ENCODE assay signal across 23 mouse cellular contexts in the genomic region with DNA sequence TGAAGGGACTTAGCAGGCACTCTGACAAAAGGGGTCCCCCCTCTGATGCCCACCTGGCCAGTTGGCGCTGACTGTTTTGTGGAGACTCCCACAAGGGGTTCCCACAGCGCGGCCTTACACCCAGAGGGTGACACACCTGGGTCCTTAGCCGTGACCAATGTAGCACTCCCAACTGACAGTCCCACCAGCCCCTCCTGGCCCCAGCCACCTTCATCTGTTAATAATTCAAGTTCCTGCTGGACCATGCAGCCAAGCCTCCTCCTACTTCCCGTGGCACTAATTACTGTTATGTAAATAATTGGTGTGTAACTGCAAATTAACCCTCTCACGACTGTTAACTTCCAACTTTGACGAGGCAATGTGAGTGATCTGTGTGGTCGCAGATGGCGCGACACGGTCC. TPM values are rescaled to one million over a fixed set of nuclear protein-coding genes. Genes with fewer than 3 reads are reported as not detected.
A peak's percentile ranks its signal among the peaks of the same experiment; 100 is the strongest.
DNase-seq lines count a peak whose midpoint lies in the region; ATAC-seq lines count a peak whose summit lies in the region.
"Had no signal": no experiment of that assay in that cellular context is flagged by ENCODE, and none has a peak within 500 bp of the region (broad histone marks: within the 10 kb centered on the region; RNA-seq: fewer than 3 reads in every experiment).

No protein-coding gene starts in this region.

- no peaks in the 10 kb centered on the region for H3K4me1 ChIP-seq in forebrain, embryonic 11.5 days (replicated peaks; ENCODE audit: control insufficient read depth, insufficient read depth, low read length)
- no peaks in the 10 kb centered on the region; the same call in 1 of the 2 replicates for H3K4me1 ChIP-seq in forebrain, embryonic 12.5 days
- H3K4me1 ChIP-seq in kidney, embryonic 16.5 days (ENCODE audit: insufficient read depth, low read length): no peaks in the 10 kb centered on the region
- H3K4me1 ChIP-seq in kidney, embryonic 14.5 days (ENCODE audit: control insufficient read depth, insufficient read depth, low read length): no peaks in the 10 kb centered on the region
- H3K4me1 ChIP-seq: forebrain, embryonic 15.5 days; hindbrain, embryonic 12.5 days; hindbrain, embryonic 15.5 days had no signal

- H3K9ac ChIP-seq in forebrain, embryonic 11.5 days (ENCODE audit: low read length): no peak overlapping the region
- no peak overlapping the region for H3K9ac ChIP-seq in forebrain, embryonic 12.5 days
- no peak overlapping the region for H3K9ac ChIP-seq in kidney, embryonic 16.5 days (replicated peaks; ENCODE audit: low read length)
- no peak overlapping the region for H3K9ac ChIP-seq in kidney, embryonic 14.5 days (ENCODE audit: low read depth, low read length)
- H3K9ac ChIP-seq: forebrain, embryonic 15.5 days; hindbrain, embryonic 12.5 days; hindbrain, embryonic 15.5 days had no signal

- H3K36me3 ChIP-seq in forebrain, embryonic 11.5 days (ENCODE audit: control insufficient read depth, insufficient read depth, low read length): no peaks in the 10 kb centered on the region
- H3K36me3 ChIP-seq in forebrain, embryonic 12.5 days (replicated peaks): no peaks in the 10 kb centered on the region
- no peaks in the 10 kb centered on the region for H3K36me3 ChIP-seq in kidney, embryonic 16.5 days (ENCODE audit: insufficient read depth, low read length)
- no peaks in the 10 kb centered on the region for H3K36me3 ChIP-seq in kidney, embryonic 14.5 days (ENCODE audit: control insufficient read depth, insufficient read depth, low read length)
- H3K36me3 ChIP-seq: forebrain, embryonic 10.5 days; forebrain, embryonic 15.5 days; hindbrain, embryonic 12.5 days; hindbrain, embryonic 15.5 days had no signal

- no peak overlapping the region for H3K4me3 ChIP-seq in forebrain, embryonic 11.5 days (ENCODE audit: low read depth, low read length)
- no peak overlapping the region for H3K4me3 ChIP-seq in forebrain, embryonic 12.5 days (replicated peaks)
- no peak overlapping the region for H3K4me3 ChIP-seq in kidney, embryonic 16.5 days (ENCODE audit: low read length)
- H3K4me3 ChIP-seq in kidney, embryonic 14.5 days (ENCODE audit: low read length): no peak overlapping the region
- H3K4me3 ChIP-seq: forebrain, embryonic 10.5 days; forebrain, embryonic 15.5 days; heart, adult 2 months; hindbrain, embryonic 12.5 days; hindbrain, embryonic 15.5 days had no signal

- intact Hi-C loops in left cerebral cortex, postnatal 4 days (cut with DNase I): no loop called here

- H3K27ac ChIP-seq in forebrain, embryonic 11.5 days (ENCODE audit: low read depth, low read length): no peak overlapping the region
- H3K27ac ChIP-seq in forebrain, embryonic 12.5 days: no peak overlapping the region
- H3K27ac ChIP-seq in kidney, embryonic 16.5 days (ENCODE audit: low read length): no peak overlapping the region
- no peak overlapping the region for H3K27ac ChIP-seq in kidney, embryonic 14.5 days (ENCODE audit: low read depth, low read length)
- H3K27ac ChIP-seq: forebrain, embryonic 10.5 days; forebrain, embryonic 15.5 days; heart, adult 2 months; hindbrain, embryonic 12.5 days; hindbrain, embryonic 15.5 days had no signal

- no peak overlapping the region for H3K4me2 ChIP-seq in forebrain, embryonic 11.5 days (ENCODE audit: low read depth, low read length, severe bottlenecking)
- H3K4me2 ChIP-seq in forebrain, embryonic 12.5 days: no peak overlapping the region
- no peak overlapping the region for H3K4me2 ChIP-seq in kidney, embryonic 16.5 days (replicated peaks; ENCODE audit: low read depth, low read length)
- no peak overlapping the region for H3K4me2 ChIP-seq in kidney, embryonic 14.5 days (replicated peaks; ENCODE audit: low read depth, low read length)
- H3K4me2 ChIP-seq: forebrain, embryonic 15.5 days; heart, embryonic 11.5 days; hindbrain, embryonic 12.5 days; hindbrain, embryonic 15.5 days had no signal

- WGBS in forebrain, embryonic 11.5 days: 81% methylated on average over 11 of the region's 11 CpGs
- WGBS in forebrain, embryonic 12.5 days: 85% methylated on average over 11 of the region's 11 CpGs
- 57% methylated on average over 11 of the region's 11 CpGs for WGBS in kidney, embryonic 16.5 days
- 61% methylated on average over 11 of the region's 11 CpGs for WGBS in kidney, embryonic 14.5 days

- H3K27me3 ChIP-seq in forebrain, embryonic 11.5 days (ENCODE audit: control insufficient read depth, insufficient read depth, low read length): no peaks in the 10 kb centered on the region
- H3K27me3 ChIP-seq in forebrain, embryonic 12.5 days: no peaks in the 10 kb centered on the region
- no peaks in the 10 kb centered on the region for H3K27me3 ChIP-seq in kidney, embryonic 16.5 days (ENCODE audit: insufficient read depth, low read length)
- H3K27me3 ChIP-seq in kidney, embryonic 14.5 days (ENCODE audit: control insufficient read depth, insufficient read depth, low read length): no peaks in the 10 kb centered on the region
- H3K27me3 ChIP-seq: forebrain, embryonic 15.5 days; hindbrain, embryonic 12.5 days; hindbrain, embryonic 15.5 days had no signal

- ATAC-seq in forebrain, embryonic 11.5 days (replicated peaks; ENCODE audit: low FRiP score): no peak
- ATAC-seq in forebrain, embryonic 12.5 days (ENCODE audit: low FRiP score): no peak
- peak; percentile 74; the same call in 1 of the 2 replicates for ATAC-seq in kidney, embryonic 16.5 days (ENCODE audit: low FRiP score, low TSS enrichment)
- no peak for ATAC-seq in kidney, embryonic 14.5 days (ENCODE audit: low FRiP score, low TSS enrichment)
- ATAC-seq: activated CD4-positive, CD25-positive, alpha-beta regulatory T cell, adult 4 months; forebrain, embryonic 15.5 days had no signal

- peak; percentile 49 for DNase-seq in forebrain, embryonic 11.5 days (ENCODE audit: low spot score)
- DNase-seq in left cerebral cortex, postnatal 4 days: peak; percentile 10
- no peak for DNase-seq in left cerebral cortex, adult 18-20 months (ENCODE audit: low spot score in 2 of 2)
- DNase-seq: adrenal gland, adult 8-10 months; adrenal gland, postnatal 25 days; cerebellum, adult 18-20 months; cerebellum, adult 9-10 months; cerebellum, postnatal 14 days; gastrocnemius, postnatal 25 days; heart, adult 2 months had no signal

- H3K9me3 ChIP-seq in forebrain, embryonic 11.5 days (ENCODE audit: control insufficient read depth, low read length): no peaks in the 10 kb centered on the region
- H3K9me3 ChIP-seq in forebrain, embryonic 12.5 days: no peaks in the 10 kb centered on the region
- no peaks in the 10 kb centered on the region for H3K9me3 ChIP-seq in kidney, embryonic 16.5 days (ENCODE audit: low read length)
- H3K9me3 ChIP-seq in kidney, embryonic 14.5 days (ENCODE audit: control insufficient read depth, low read length): no peaks in the 10 kb centered on the region
- H3K9me3 ChIP-seq: forebrain, embryonic 10.5 days; forebrain, embryonic 15.5 days; hindbrain, embryonic 12.5 days; hindbrain, embryonic 15.5 days had no signal

RNA-seq across cellular contexts. Expression of gene Zfp354c, which starts 29.9 kb away (rescaled TPM):
- 37.7 and 41.7 TPM in 2 replicates for polyA plus RNA-seq in forebrain, embryonic 11.5 days (2014; fragmentation: Nextera tagmentation; extraction: Ambion mirVana)
- polyA plus RNA-seq in forebrain, embryonic 12.5 days (2016; fragmentation: Nextera tagmentation; extraction: Ambion mirVana): 49.6 and 55.9 TPM in 2 replicates
- polyA plus RNA-seq in kidney, embryonic 16.5 days (2015; fragmentation: Nextera tagmentation; extraction: Ambion mirVana): 27.6 and 29.3 TPM in 2 replicates
- 18.8 and 35.7 TPM in 2 replicates for polyA plus RNA-seq in kidney, embryonic 14.5 days (2014; fragmentation: Nextera tagmentation; extraction: Ambion mirVana)
- 10 to 100 TPM; 88.7 to 90.6 TPM for total RNA-seq in left cerebral cortex, postnatal 4 days (2021)
- total RNA-seq in left cerebral cortex, adult 18-20 months (2021): 10 to 100 TPM; 45.4 to 47.2 TPM

RNA-seq across cellular contexts. Expression of gene Zfp879, which starts 43.7 kb away (rescaled TPM):
- 0.79 and 1.3 TPM in 2 replicates for polyA plus RNA-seq in forebrain, embryonic 11.5 days (2014; fragmentation: Nextera tagmentation; extraction: Ambion mirVana)
- polyA plus RNA-seq in forebrain, embryonic 12.5 days (2016; fragmentation: Nextera tagmentation; extraction: Ambion mirVana): 1.3 TPM in 2 replicates
- polyA plus RNA-seq in kidney, embryonic 16.5 days (2015; fragmentation: Nextera tagmentation; extraction: Ambion mirVana): 0.72 and 1.0 TPM in 2 replicates
- polyA plus RNA-seq in kidney, embryonic 14.5 days (2014; fragmentation: Nextera tagmentation; extraction: Ambion mirVana): 0.31 and 0.76 TPM in 2 replicates
- 1 to 10 TPM; 4.1 to 4.4 TPM for total RNA-seq in left cerebral cortex, postnatal 4 days (2021)
- total RNA-seq in left cerebral cortex, adult 18-20 months (2021): 1 to 10 TPM; 2.5 to 3.1 TPM
- polyA plus RNA-seq: activated CD4-positive, CD25-positive, alpha-beta regulatory T cell, adult 4 months had no signal

RNA-seq across cellular contexts. Expression of gene Grm6, which starts 52.8 kb away (rescaled TPM):
- not detected in 2 replicates for polyA plus RNA-seq in forebrain, embryonic 11.5 days (2014; fragmentation: Nextera tagmentation; extraction: Ambion mirVana)
- polyA plus RNA-seq in forebrain, embryonic 12.5 days (2016; fragmentation: Nextera tagmentation; extraction: Ambion mirVana): not detected in 2 replicates
- 0.10 TPM in 1 of 2 replicates, not detected in the other for polyA plus RNA-seq in kidney, embryonic 16.5 days (2015; fragmentation: Nextera tagmentation; extraction: Ambion mirVana)
- not detected in 2 replicates for polyA plus RNA-seq in kidney, embryonic 14.5 days (2014; fragmentation: Nextera tagmentation; extraction: Ambion mirVana)
- total RNA-seq in left cerebral cortex, postnatal 4 days (2021): not detected
- total RNA-seq in left cerebral cortex, adult 18-20 months (2021): not detected
- total RNA-seq: adrenal gland, adult 8-10 months; adrenal gland, postnatal 25 days; gastrocnemius, adult 8-10 months; gastrocnemius, postnatal 25 days; heart, postnatal 25 days had no signal
- polyA plus RNA-seq: activated CD4-positive, CD25-positive, alpha-beta regulatory T cell, adult 4 months; embryonic facial prominence, embryonic 11.5 days; forebrain, embryonic 10.5 days; forebrain, embryonic 15.5 days; heart, postnatal 0 days; hindbrain, embryonic 12.5 days; hindbrain, embryonic 15.5 days had no signal

Comparison
In these comparisons a context has a peak if more than half of its experiments do, and no peak if none do; other contexts are left out.
1. DNase-seq: peak in forebrain, embryonic 11.5 days (single experiment) and left cerebral cortex, postnatal 4 days (single experiment); none in left cerebral cortex, adult 18-20 months (0 of 2).